Mouse (Mus musculus): ENCODE results near the gene Mical2. TPM values are rescaled to one million over a fixed set of nuclear protein-coding genes. Genes with fewer than 3 reads are reported as not detected.
A peak's percentile ranks its signal among the peaks of the same experiment; 100 is the strongest.

Gene Mical2
- polyA plus RNA-seq, 1 experiment from 2014 or later: 0.88 TPM

DNA sequence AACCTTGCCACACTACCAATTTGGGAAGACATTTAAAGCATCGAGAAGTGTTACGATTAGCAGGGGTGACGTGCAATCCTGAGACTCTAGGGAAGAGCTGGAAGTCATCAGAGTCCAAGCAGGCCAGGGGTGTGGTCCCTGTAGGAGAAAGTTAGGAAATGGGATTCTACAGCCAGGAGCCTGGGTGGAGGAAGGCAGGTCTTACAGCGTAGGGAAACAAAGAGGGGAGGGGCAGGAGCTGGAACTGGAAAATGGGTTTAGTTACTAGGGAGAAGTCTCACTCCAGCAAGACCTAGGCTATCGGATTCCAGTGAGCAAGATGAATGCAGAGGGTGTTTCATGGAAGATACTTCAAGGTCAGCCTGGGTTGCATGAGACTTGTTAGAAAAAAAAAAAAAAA, 8.9 kb upstream of the Mical2 start:
- no peak overlapping the region for H3K4me3 ChIP-seq
- DNase-seq (ENCODE audit: extremely low spot score, low spot score): no peak
- H3K27ac ChIP-seq: no peak overlapping the region
- H3K4me1 ChIP-seq: peaks cover 17% of the 10 kb centered on the region
- no peaks in the 10 kb centered on the region for H3K27me3 ChIP-seq (ENCODE audit: poor library complexity, severe bottlenecking)
- no peaks in the 10 kb centered on the region for H3K9me3 ChIP-seq
- H3K36me3 ChIP-seq (replicated peaks): no peaks in the 10 kb centered on the region
- WGBS: 75% methylated on average over 5 of the region's 5 CpGs

DNA sequence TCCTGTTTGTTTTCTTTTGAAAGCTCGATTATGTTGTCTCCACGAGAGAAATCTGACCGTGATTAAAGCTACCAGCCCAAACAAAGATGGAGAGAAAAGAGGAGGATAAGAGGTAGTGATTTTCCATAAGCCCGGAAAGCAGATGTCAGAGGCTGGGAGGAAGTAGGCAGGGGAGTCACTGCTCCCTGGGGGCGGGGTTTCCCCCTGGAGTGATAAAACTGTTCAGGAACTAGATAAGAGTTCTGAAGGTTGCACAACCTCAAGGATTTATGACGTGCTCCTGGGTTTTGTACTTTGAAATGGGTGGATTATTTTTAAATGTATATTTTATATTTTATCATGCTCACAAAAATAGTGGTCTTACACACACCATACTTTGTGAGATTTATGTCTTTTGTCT, 8.4 kb upstream of the Mical2 start:
- Histone ChIP-seq H3K4me3 (no peak overlapping the region), H3K9me3 (no peaks in the 10 kb centered on the region), H3K27ac (no peak overlapping the region), H3K27me3 (ENCODE audit: poor library complexity, severe bottlenecking) (peaks cover under 1% of the 10 kb centered on the region; the same call in 1 of the 2 replicates), H3K36me3 (replicated peaks) (no peaks in the 10 kb centered on the region), H3K4me1 (peaks cover 17% of the 10 kb centered on the region)
- DNase-seq (ENCODE audit: extremely low spot score, low spot score): no peak
- 69% methylated on average over 6 of the region's 6 CpGs for WGBS

DNA sequence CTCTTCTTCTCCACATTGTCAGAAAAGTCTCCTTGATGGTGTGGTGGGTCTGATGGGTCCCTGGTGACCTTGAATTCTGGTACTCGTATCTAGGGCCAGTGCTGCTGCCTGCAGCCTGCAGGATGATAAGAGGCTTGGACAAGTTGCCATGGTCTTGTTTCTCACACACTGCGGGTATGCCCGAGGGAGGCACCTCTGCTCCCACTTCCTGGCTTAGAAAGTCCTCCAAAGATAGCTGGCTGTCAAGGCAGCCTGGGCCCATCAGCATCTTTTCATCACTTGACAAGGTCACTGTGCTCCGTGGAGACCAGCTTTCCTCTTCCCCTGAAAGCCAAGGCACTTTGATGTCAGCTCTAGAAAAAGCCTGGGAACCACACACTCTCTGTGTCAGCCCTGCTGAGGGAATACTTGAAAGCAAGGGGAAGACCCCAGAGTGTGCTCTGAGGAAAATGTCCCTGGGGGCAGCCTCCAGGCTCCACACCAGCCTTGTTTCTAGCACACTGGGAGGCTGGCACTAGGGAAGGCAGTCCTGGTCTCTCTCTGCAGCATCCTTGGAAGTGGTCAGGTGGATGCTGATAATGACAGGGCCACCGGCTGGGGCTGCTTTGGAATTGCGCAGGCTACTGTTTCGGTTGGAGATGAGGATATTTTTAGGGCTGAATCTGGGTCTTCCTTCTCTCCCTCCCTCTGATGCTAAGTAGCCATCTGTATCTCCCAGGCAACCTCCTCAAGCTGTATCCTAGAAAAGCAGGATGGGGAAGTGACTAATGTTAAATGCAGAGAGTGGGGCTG, 2.7 kb upstream of the Mical2 start:
- no peak overlapping the region for H3K27ac ChIP-seq
- no peak for DNase-seq (ENCODE audit: extremely low spot score, low spot score)
- H3K4me3 ChIP-seq: no peak overlapping the region
- H3K4me1 ChIP-seq: peaks cover 25% of the 10 kb centered on the region
- H3K36me3 ChIP-seq (replicated peaks): no peaks in the 10 kb centered on the region
- peaks cover 58% of the 10 kb centered on the region for H3K27me3 ChIP-seq (ENCODE audit: poor library complexity, severe bottlenecking)
- H3K9me3 ChIP-seq: no peaks in the 10 kb centered on the region
- WGBS: 79% methylated on average over 7 of the region's 7 CpGs

DNA sequence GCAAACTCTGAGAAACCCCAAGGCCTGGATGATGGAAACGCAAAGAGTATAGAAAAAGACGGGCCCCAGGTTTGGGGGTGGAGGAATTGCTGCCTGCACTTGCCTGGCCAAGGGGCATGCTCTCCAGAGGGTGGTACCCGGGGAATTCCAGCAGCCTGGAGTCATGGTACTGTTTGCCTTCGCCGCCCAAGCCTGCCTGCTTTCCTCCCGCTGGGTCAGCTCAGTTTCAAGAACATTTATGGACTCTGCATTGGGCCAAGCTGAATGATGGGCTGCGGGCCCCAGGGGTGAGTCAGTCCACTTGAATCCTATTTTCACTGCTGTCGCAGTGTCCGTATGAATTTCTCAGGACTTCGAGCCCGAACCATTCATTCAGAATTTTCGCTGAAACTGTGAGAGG, 802 bp upstream of the Mical2 start:
- no peak overlapping the region for H3K4me3 ChIP-seq
- H3K27ac ChIP-seq: no peak overlapping the region
- H3K27me3 ChIP-seq (ENCODE audit: poor library complexity, severe bottlenecking): peaks cover 72% of the 10 kb centered on the region
- no peak for DNase-seq (ENCODE audit: extremely low spot score, low spot score)
- no peaks in the 10 kb centered on the region for H3K36me3 ChIP-seq (replicated peaks)
- peaks cover 27% of the 10 kb centered on the region for H3K4me1 ChIP-seq
- H3K9me3 ChIP-seq: no peaks in the 10 kb centered on the region
- 79% methylated on average over 12 of the region's 12 CpGs for WGBS

DNA sequence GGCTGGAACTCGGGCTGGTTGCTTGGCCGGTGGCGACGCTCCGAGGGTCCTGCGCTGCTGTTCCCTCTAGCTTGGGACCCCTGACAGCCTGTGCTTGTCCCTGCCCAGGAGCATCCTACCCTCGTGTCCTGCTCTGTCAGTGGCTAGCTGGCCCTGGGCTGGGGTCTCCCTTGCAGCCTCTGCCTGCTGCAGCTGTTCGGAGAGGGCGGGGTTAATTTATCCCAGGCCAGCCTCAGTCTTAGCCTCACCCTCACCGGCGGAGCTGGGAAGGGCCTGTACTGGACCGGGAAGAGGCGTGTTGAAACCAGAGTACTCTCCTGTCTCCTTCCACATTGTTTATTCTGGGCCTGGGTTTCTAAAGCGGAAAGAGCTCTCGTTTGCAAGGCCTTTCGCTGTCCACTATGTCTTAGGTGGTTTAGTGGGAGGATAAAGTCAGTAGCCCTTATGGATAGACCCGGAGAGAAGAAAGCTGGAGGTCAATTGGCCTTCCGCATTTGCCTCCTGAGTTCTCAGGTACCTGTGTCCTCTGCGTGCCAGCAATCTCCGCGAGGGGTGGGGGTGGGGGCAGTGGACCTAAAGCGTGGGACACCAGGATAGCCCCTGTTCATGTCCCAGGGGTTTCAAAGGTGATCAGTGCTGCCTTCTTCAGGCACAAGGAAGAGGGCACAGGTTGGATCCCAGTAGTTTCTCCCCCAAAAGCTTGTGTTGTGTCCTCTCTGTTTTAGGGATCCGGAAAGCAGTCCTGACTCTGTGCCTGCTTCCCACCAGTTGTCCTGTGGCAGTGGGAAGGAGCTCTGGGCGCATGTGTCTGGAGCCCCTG, 1.0 kb downstream of the Mical2 start:
- H3K36me3 ChIP-seq (replicated peaks): no peaks in the 10 kb centered on the region
- H3K9me3 ChIP-seq: no peaks in the 10 kb centered on the region
- peaks cover 72% of the 10 kb centered on the region for H3K27me3 ChIP-seq (ENCODE audit: poor library complexity, severe bottlenecking)
- H3K4me3 ChIP-seq: peak overlapping the region; percentile 65
- WGBS: 2% methylated on average over 24 of the region's 24 CpGs
- DNase-seq (ENCODE audit: extremely low spot score, low spot score): peak; percentile 58
- no peak overlapping the region for H3K27ac ChIP-seq
- peaks cover 27% of the 10 kb centered on the region for H3K4me1 ChIP-seq

DNA sequence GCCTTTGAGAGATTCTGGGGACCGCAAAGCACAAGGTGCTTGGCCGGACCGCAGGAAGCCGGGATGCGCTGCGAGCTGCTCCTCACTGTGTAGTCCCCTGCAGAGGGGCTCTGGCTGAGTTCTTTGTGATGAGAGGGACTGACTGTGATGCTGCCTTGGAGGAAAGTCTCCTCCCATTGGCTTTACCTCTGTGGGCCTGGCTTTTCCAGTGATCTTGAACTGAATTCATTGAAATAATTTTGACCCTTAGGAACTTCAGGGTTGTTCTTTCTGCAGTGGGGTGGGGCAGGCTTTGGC, 1.6 kb downstream of the Mical2 start:
- no peak for DNase-seq (ENCODE audit: extremely low spot score, low spot score)
- Histone ChIP-seq H3K9me3 (no peaks in the 10 kb centered on the region), H3K27me3 (ENCODE audit: poor library complexity, severe bottlenecking) (peaks cover 72% of the 10 kb centered on the region), H3K27ac (no peak overlapping the region), H3K4me1 (peaks cover 27% of the 10 kb centered on the region), H3K36me3 (replicated peaks) (no peaks in the 10 kb centered on the region), H3K4me3 (peak overlapping the region; percentile 65; the same call in 1 of the 2 replicates)
- 23% methylated on average over 6 of the region's 6 CpGs for WGBS

DNA sequence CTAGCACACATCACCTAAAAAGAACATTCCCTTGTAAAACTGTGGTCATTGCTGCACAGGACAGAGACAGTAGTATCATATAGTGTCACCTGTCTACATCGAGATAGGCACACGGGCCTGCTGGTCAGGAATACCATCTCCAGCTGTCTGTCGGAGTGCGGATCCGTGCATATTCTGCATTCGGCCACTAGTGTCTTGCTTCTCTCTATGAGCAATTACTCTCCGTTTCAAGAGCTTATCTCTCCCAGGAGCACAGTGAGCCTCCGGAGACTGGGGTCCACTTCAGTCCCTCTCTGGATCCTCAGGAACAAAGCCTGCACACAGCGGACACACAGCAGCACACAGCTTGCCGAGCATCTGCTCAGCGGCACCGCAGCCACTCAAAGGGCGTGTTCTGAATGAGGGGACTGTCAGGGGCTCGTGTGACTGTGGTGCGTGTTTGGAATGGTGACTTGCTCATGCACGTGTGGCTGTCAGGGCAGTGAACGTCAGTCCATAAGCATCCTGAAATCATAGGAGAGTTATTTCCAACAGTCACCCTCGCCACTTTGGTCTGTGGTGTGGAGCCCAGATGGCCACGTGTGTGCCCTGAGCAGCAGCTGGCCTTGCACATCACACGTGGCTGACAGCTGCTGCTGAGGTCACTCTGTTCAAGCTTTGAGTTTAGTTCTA, 3.3 kb downstream of the Mical2 start:
- Histone ChIP-seq H3K27ac (no peak overlapping the region), H3K36me3 (replicated peaks) (no peaks in the 10 kb centered on the region), H3K4me3 (no peak overlapping the region), H3K27me3 (ENCODE audit: poor library complexity, severe bottlenecking) (peaks cover 54% of the 10 kb centered on the region), H3K9me3 (no peaks in the 10 kb centered on the region), H3K4me1 (peaks cover 38% of the 10 kb centered on the region)
- 83% methylated on average over 20 of the region's 20 CpGs for WGBS
- DNase-seq (ENCODE audit: extremely low spot score, low spot score): no peak

DNA sequence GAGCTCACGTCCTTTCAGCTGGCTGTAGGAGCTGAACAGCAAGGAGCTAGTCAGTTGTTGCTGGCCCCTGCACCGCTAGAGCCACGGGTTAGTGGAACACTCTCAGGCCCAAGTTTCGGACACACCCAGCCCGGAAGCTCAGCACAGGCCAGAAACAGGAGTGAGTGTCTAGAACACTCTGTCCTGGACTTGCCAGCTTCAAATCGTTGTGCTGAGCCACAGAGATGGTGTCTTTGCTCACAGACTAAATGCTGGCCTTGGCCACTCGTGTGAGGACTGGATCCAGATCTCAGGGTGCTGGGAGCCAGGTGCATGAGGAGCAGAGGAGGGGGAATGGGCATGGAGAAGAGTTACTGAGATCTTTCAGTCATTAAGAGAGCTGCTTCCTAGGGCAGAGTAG, 6.1 kb downstream of the Mical2 start:
- Histone ChIP-seq H3K4me3 (no peak overlapping the region), H3K36me3 (replicated peaks) (no peaks in the 10 kb centered on the region), H3K9me3 (no peaks in the 10 kb centered on the region), H3K27me3 (ENCODE audit: poor library complexity, severe bottlenecking) (peaks cover 26% of the 10 kb centered on the region), H3K4me1 (peaks cover 27% of the 10 kb centered on the region), H3K27ac (no peak overlapping the region)
- 84% methylated on average over 7 of the region's 7 CpGs for WGBS
- DNase-seq (ENCODE audit: extremely low spot score, low spot score): no peak

DNA sequence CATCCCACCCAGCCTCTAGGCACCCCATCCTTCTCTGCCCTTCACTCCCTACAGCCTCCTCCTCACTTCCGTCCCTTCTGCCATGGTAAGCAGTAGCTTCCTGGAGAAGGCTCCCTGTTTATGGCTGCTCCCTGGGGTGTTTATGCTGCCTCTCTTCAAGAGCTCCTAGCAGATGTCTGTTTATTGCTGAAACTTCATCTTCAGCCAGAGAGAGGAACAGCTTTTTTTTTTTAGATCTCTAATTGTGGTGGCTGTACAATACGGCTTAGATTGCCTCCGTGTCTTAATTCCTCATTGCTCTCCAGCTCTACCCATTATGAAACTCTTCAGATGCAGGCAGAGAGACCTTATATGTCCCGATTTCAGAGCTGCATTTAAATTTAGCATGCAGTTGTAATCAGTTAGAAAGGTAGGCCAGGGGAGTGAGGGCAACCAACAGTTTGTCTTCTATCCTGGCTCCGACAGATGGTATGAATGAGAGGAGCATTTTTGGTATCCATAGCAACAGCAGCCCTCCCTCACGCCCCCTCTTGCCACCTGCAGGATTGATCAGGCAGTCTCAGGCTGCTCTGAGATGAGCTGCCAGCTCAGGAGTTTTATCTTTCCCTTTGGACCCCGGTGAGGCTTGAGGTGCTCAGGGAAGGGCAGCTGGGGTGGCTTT, 7.8 kb downstream of the Mical2 start:
- peaks cover 20% of the 10 kb centered on the region for H3K4me1 ChIP-seq
- DNase-seq (ENCODE audit: extremely low spot score, low spot score): no peak
- no peaks in the 10 kb centered on the region for H3K36me3 ChIP-seq (replicated peaks)
- H3K9me3 ChIP-seq: no peaks in the 10 kb centered on the region
- peaks cover 10% of the 10 kb centered on the region for H3K27me3 ChIP-seq (ENCODE audit: poor library complexity, severe bottlenecking)
- WGBS: 46% methylated on average over 7 of the region's 7 CpGs
- H3K4me3 ChIP-seq: no peak overlapping the region
- H3K27ac ChIP-seq: peak overlapping the region; percentile 73

DNA sequence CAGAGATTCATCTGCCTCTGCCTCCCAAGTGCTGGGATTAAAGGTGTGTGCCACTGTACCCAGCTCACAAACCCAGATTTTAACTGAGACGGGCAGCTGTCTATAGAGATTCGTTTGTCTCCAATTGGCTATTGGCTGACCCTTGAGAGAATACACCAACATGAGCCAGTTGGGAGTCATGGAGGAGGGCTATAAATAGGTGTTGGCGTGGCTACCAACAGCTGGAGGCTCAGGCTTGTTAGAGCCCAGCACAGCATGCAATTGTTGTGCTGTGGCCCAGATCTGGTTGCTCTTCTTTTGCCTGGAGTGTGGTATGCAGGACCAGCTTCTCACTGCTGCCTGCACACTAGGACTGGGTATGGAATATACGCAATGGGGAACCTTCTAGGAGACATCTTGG, 8.8 kb downstream of the Mical2 start:
- peaks cover 1% of the 10 kb centered on the region; the same call in 1 of the 2 replicates for H3K27me3 ChIP-seq (ENCODE audit: poor library complexity, severe bottlenecking)
- H3K9me3 ChIP-seq: no peaks in the 10 kb centered on the region
- no peaks in the 10 kb centered on the region for H3K36me3 ChIP-seq (replicated peaks)
- peaks cover 17% of the 10 kb centered on the region for H3K4me1 ChIP-seq
- no peak overlapping the region for H3K4me3 ChIP-seq
- no peak for DNase-seq (ENCODE audit: extremely low spot score, low spot score)
- no peak overlapping the region; the same call in 1 of the 2 replicates for H3K27ac ChIP-seq
- WGBS: 81% methylated on average over 4 of the region's 4 CpGs

DNA sequence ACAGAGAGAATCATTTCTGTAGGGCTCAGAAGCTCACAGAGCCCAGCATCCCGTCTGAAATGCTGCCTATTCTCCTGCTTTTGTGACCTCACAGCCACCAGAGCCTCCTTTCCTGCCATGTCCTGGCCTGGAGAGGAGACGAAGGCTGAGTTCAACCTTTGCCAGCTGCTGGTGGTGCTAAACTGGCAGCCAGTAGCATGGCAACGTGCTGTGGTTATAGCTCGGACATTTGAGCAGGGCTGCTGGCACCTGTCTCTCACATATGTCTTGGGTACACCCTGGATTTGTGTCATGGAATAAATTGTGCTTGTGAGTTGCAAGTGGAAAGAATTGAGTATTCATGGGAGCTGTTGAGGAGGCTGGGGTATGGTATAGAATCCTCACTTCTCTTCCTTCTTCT, 9.8 kb downstream of the Mical2 start:
- Histone ChIP-seq H3K36me3 (replicated peaks) (no peaks in the 10 kb centered on the region), H3K4me1 (peaks cover 17% of the 10 kb centered on the region), H3K9me3 (no peaks in the 10 kb centered on the region), H3K27ac (no peak overlapping the region), H3K4me3 (no peak overlapping the region), H3K27me3 (ENCODE audit: poor library complexity, severe bottlenecking) (no peaks in the 10 kb centered on the region; the same call in 1 of the 2 replicates)
- DNase-seq (ENCODE audit: extremely low spot score, low spot score): no peak
- 75% methylated on average over 4 of the region's 4 CpGs for WGBS

DNA sequence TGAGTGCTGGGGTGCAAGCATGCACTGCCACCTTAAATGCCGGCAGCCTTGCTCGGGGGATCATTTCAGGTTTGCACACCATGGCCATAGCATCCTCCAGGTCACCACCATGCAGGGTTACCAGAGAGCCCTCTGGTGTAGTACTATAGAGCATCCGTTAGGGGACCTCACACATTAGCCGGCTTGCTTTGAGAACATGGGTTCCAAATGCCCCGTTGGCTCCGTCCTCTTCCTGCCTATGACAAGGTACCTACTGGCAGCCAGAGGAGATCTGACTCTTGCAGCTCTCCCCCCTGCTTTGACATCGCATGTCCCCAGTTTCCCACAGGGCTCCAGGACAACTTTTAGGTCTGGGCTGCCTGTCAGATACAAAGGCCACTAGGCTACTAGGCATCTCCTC, 11.6 kb downstream of the Mical2 start:
- Histone ChIP-seq H3K36me3 (replicated peaks) (no peaks in the 10 kb centered on the region), H3K4me1 (peaks cover 20% of the 10 kb centered on the region), H3K9me3 (no peaks in the 10 kb centered on the region), H3K4me3 (no peak overlapping the region), H3K27ac (no peak overlapping the region), H3K27me3 (ENCODE audit: poor library complexity, severe bottlenecking) (no peaks in the 10 kb centered on the region)
- no peak for DNase-seq (ENCODE audit: extremely low spot score, low spot score)
- WGBS: 90% methylated on average over 7 of the region's 7 CpGs

Data from forebrain, embryonic 10.5 days (tissue).